Mouse (Mus musculus): ENCODE data around the gene Plcd1. TPM values are rescaled to one million over a fixed set of nuclear protein-coding genes. Genes with fewer than 3 reads are reported as not detected.

The Plcd1 gene
- total and polyA plus RNA-seq, 3 experiments = 0.36 TPM; not detected in 2

GRCm38 (mm10) chr9:119034069-119034468 is 59.2 kb downstream of the Plcd1 start:
- no peaks in the 10 kb centered on the region; a peak in 1 of 4 replicates for H3K36me3 ChIP-seq (ENCODE audit: control insufficient read depth in 1 of 2, insufficient read depth in 2 of 2, low read length in 2 of 2)
- H3K4me1 ChIP-seq (ENCODE audit: control insufficient read depth in 1 of 2, insufficient read depth in 2 of 2, low read length in 2 of 2) = no peaks in the 10 kb centered on the region
- H3K27me3 ChIP-seq (ENCODE audit: control insufficient read depth in 1 of 2, insufficient read depth in 2 of 2, low read length in 2 of 2) = no peaks in the 10 kb centered on the region
- H3K27ac ChIP-seq (ENCODE audit: control insufficient read depth, low read depth, low read length) = no peak overlapping the region
- no peak for TF ChIP-seq ELF1 (IDR thresholded peaks at IDR 0.05; ENCODE audit: low read depth, low read length)
- no peak for TF ChIP-seq CHD1 (IDR thresholded peaks at IDR 0.05; ENCODE audit: low read depth, low read length)
- TF ChIP-seq ZC3H11A (IDR thresholded peaks at IDR 0.05; ENCODE audit: low read depth, low read length) = no peak
- no peak for TF ChIP-seq MEF2A (IDR thresholded peaks at IDR 0.05; ENCODE audit: extremely low read depth, insufficient replicate concordance, low read depth, low read length, poor library complexity, severe bottlenecking)
- TF ChIP-seq ZKSCAN1 (IDR thresholded peaks at IDR 0.05; ENCODE audit: low read depth, low read length) = no peak
- no peak for TF ChIP-seq MYB (IDR thresholded peaks at IDR 0.05; ENCODE audit: low read depth, low read length)
- TF ChIP-seq CHD2 (IDR thresholded peaks at IDR 0.05; ENCODE audit: low read length) = no peak
- no peak for TF ChIP-seq TAL1 (IDR thresholded peaks at IDR 0.05; ENCODE audit: low read length)
- TF ChIP-seq ETS1 (IDR thresholded peaks at IDR 0.05; ENCODE audit: low read depth, low read length) = no peak
- no peak for TF ChIP-seq UBTF (IDR thresholded peaks at IDR 0.05; ENCODE audit: borderline replicate concordance, insufficient read depth, low read depth, low read length)
- TF ChIP-seq JUND (IDR thresholded peaks at IDR 0.05; ENCODE audit: low read depth, low read length) = no peak
- TF ChIP-seq MAX (IDR thresholded peaks at IDR 0.05; ENCODE audit: low read length) = no peak
- TF ChIP-seq MXI1 (IDR thresholded peaks at IDR 0.05; ENCODE audit: low read depth, low read length) = no peak
- TF ChIP-seq NELFE (IDR thresholded peaks at IDR 0.05; ENCODE audit: low read depth, low read length) = no peak
- no peak for TF ChIP-seq E2F4 (IDR thresholded peaks at IDR 0.05; ENCODE audit: borderline replicate concordance, low read depth, low read length)
- TF ChIP-seq KAT2A (conservative IDR thresholded peaks at IDR 0.05; ENCODE audit: low read depth, low read length) = no peak
- TF ChIP-seq ZMIZ1 (IDR thresholded peaks at IDR 0.05; ENCODE audit: low read depth, low read length) = no peak
- TF ChIP-seq POLR2AphosphoS5 (IDR thresholded peaks at IDR 0.05; ENCODE audit: borderline replicate concordance, low read depth, low read length) = no peak
- no peak for TF ChIP-seq MAFK (IDR thresholded peaks at IDR 0.05; ENCODE audit: borderline replicate concordance, low read depth, low read length)
- no peak for TF ChIP-seq RAD21 (IDR thresholded peaks at IDR 0.05; ENCODE audit: low read depth, low read length)
- no peaks in the 10 kb centered on the region for H3K9me3 ChIP-seq (replicated peaks; ENCODE audit: insufficient read depth, low read length)
- no peak for DNase-seq (ENCODE audit: low read depth, low spot score)
- H3K4me3 ChIP-seq (ENCODE audit: control insufficient read depth in 1 of 2, insufficient read depth in 1 of 2, low read depth in 2 of 2, low read length in 2 of 2) = no peak overlapping the region
- H3K9ac ChIP-seq (ENCODE audit: control insufficient read depth, low read depth, low read length, poor library complexity, severe bottlenecking) = no peak overlapping the region
- no peaks in the 10 kb centered on the region for H3K79me2 ChIP-seq (ENCODE audit: control insufficient read depth, insufficient read depth, low read length, poor library complexity)

All from MEL (cell line).